Mouse (Mus musculus) midbrain, embryonic 11.5 days (tissue): ENCODE measurements around the gene Cars2. TPM values are rescaled to one million over a fixed set of nuclear protein-coding genes. Genes with fewer than 3 reads are reported as not detected.
"Not testable (repeated sequence)": the region's sequence is repeated elsewhere in the genome, so short reads cannot be mapped to it uniquely, and the experiment has no call there.

Experiments used
- ATAC-seq: fragments of 200-750 bp; cut with Nextera tagmentation; 2 replicates; pipeline ENCODE4 v1.8.0; 2017; ENCODE audit warnings: moderate TSS enrichment, moderate library complexity; ENCODE audit not compliant: low FRiP score
- DNase-seq: peaks from one replicate; pipeline ENCODE4 v3.0.0; 2015; ENCODE audit warnings: low spot score; ENCODE audit errors: missing footprints
- H3K27ac ChIP-seq: fragments of 300-500 bp; sonication (generic); 2 replicates; pipeline ENCODE4 v1.5.1; 2014; ENCODE audit warnings: low read depth, low read length
- H3K27me3 ChIP-seq: fragments of 300-500 bp; sonication (generic); 2 replicates; pipeline ENCODE4 v1.6.1; 2014; ENCODE audit warnings: mild to moderate bottlenecking, low read length, moderate library complexity, mixed read lengths; ENCODE audit not compliant: control insufficient read depth, insufficient read depth
- H3K36me3 ChIP-seq: fragments of 300-500 bp; sonication (generic); 2 replicates; pipeline ENCODE4 v1.6.1; 2014; ENCODE audit warnings: mild to moderate bottlenecking, low read length, moderate library complexity, mixed read lengths; ENCODE audit not compliant: control insufficient read depth, insufficient read depth
- H3K4me1 ChIP-seq: fragments of 300-500 bp; sonication (generic); 2 replicates; pipeline ENCODE4 v1.6.1; 2014; ENCODE audit warnings: low read length; ENCODE audit not compliant: control insufficient read depth, insufficient read depth
- H3K4me2 ChIP-seq: fragments of 300-500 bp; sonication (generic); 2 replicates; pipeline ENCODE4 v1.6.1; 2014; ENCODE audit warnings: mild to moderate bottlenecking, moderate library complexity
- H3K4me3 ChIP-seq: fragments of 300-500 bp; sonication (generic); 2 replicates; pipeline ENCODE4 v1.5.1; 2014; ENCODE audit warnings: low read depth, low read length
- H3K9ac ChIP-seq: fragments of 300-500 bp; sonication (generic); 2 replicates; pipeline ENCODE4 v1.6.1; 2014; ENCODE audit warnings: low read length
- H3K9me3 ChIP-seq: fragments of 300-500 bp; sonication (generic); 2 replicates; pipeline ENCODE4 v1.6.1; 2016; ENCODE audit warnings: low read length; ENCODE audit not compliant: control insufficient read depth
- WGBS: fragments of 180-500 bp; shearing (Covaris S2); extraction: QIAGEN DNeasy Blood & Tissue Kit; methylation state at CpG from one replicate; pipeline ENCODE4 v1.1.7; 2014; 5-methylcytosine and 5-hydroxymethylcytosine counted together
- polyA plus RNA-seq: library from polyadenylated mRNA; unstranded; fragments of >200 nt; fragmentation: Nextera tagmentation; extraction: Ambion mirVana; gene quantifications from 2 replicates; pipeline ENCODE4 v1.2.1, GENCODE M21; 2014

The Cars2 gene
- polyA plus RNA-seq, 1 experiment from 2014 or later, result 20.3 TPM

DNA sequence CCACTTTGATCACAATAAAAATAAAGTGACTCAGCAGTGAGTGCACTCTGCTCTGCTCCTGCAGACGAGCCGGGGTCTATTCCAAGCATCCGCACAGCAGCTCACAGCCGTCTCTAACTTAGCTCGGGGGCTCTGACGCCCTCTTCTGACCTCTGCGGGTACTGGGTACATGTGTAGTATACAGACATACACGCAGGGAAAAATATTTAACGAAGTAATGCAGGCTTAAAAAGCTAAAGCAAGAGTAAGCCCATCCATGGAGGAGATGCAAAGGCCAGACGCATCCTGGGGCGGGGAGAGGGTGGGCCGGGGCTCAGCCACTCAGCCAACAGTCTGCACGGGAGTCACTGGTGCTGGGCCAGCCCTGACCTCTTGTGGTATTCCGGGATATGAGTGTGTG is 44.5 kb downstream of the Cars2 start:
- WGBS, result 83% methylated on average over 14 of the region's 14 CpGs
- no peaks in the 10 kb centered on the region for H3K27me3 ChIP-seq
- H3K4me2 ChIP-seq, result no peak overlapping the region

GRCm38 (mm10) chr8:11503476-11504232 is 46.9 kb downstream of the Cars2 start:
- Histone ChIP-seq H3K27ac (no peak overlapping the region), H3K4me2 (no peak overlapping the region), H3K36me3 (peaks cover 30% of the 10 kb centered on the region), H3K4me3 (no peak overlapping the region), H3K9me3 (no peaks in the 10 kb centered on the region), H3K9ac (no peak overlapping the region), H3K4me1 (no peaks in the 10 kb centered on the region), H3K27me3 (no peaks in the 10 kb centered on the region)
- 89% methylated on average over 13 of the region's 13 CpGs for WGBS
- no peak for DNase-seq
- no peak for ATAC-seq

More for the DNA sequence above, 44.5 kb downstream of the Cars2 start:
- Histone ChIP-seq H3K36me3 (peaks cover 46% of the 10 kb centered on the region), H3K4me1 (no peaks in the 10 kb centered on the region), H3K9ac (no peak overlapping the region), H3K4me3 (no peak overlapping the region), H3K9me3 (no peaks in the 10 kb centered on the region), H3K27ac (no peak overlapping the region)
- peak; percentile 73 for DNase-seq
- ATAC-seq, result no peak

GRCm38 (mm10) chr8:11498786-11499485 is 51.6 kb downstream of the Cars2 start:
- no peaks in the 10 kb centered on the region for H3K9me3 ChIP-seq
- H3K27ac ChIP-seq, result no peak overlapping the region
- H3K36me3 ChIP-seq, result peaks cover 7% of the 10 kb centered on the region
- no peak overlapping the region for H3K4me3 ChIP-seq
- H3K4me2 ChIP-seq, result no peak overlapping the region
- H3K4me1 ChIP-seq, result peaks cover 7% of the 10 kb centered on the region; the same call in 1 of the 2 replicates
- H3K9ac ChIP-seq, result no peak overlapping the region
- DNase-seq (peak; percentile 45), ATAC-seq (no peak)
- H3K27me3 ChIP-seq, result no peaks in the 10 kb centered on the region; the same call in 1 of the 2 replicates
- 92% methylated on average over 4 of the region's 4 CpGs for WGBS

GRCm38 (mm10) chr8:11498281-11498680 is 52.3 kb downstream of the Cars2 start:
- Histone ChIP-seq H3K4me1 (peaks cover 7% of the 10 kb centered on the region; the same call in 1 of the 2 replicates), H3K36me3 (peaks cover 3% of the 10 kb centered on the region), H3K27ac (no peak overlapping the region), H3K4me2 (peak overlapping the region; percentile 52), H3K4me3 (peak overlapping the region; percentile 75), H3K9ac (peak overlapping the region; percentile 78; the same call in 1 of the 2 replicates), H3K9me3 (no peaks in the 10 kb centered on the region), H3K27me3 (no peaks in the 10 kb centered on the region; the same call in 1 of the 2 replicates)
- WGBS, result 80% methylated on average over 12 of the region's 12 CpGs
- DNase-seq (peak; percentile 66), ATAC-seq (no peak)

GRCm38 (mm10) chr8:11497017-11497990 is 53.3 kb downstream of the Cars2 start, which contains the start of gene Naxd:
Gene Naxd, plus strand, starts transcription at chr8:11497506.
- ATAC-seq (peak; percentile 98), DNase-seq (peak; percentile 97)
- no peaks in the 10 kb centered on the region; the same call in 1 of the 2 replicates for H3K27me3 ChIP-seq
- peaks cover 7% of the 10 kb centered on the region; the same call in 1 of the 2 replicates for H3K4me1 ChIP-seq
- peak within 1 kb of the TSS; percentile 78 for H3K9ac ChIP-seq
- peak within 1 kb of the TSS; percentile 52 for H3K4me2 ChIP-seq
- no peaks in the 10 kb centered on the region for H3K9me3 ChIP-seq
- no peaks in the 10 kb centered on the region; the same call in none of the 2 replicates for H3K36me3 ChIP-seq
- WGBS, result 4% methylated on average over 73 of the region's 73 CpGs
- H3K27ac ChIP-seq, result no peak within 1 kb of the TSS
- H3K4me3 ChIP-seq, result peak within 1 kb of the TSS; percentile 75

DNA sequence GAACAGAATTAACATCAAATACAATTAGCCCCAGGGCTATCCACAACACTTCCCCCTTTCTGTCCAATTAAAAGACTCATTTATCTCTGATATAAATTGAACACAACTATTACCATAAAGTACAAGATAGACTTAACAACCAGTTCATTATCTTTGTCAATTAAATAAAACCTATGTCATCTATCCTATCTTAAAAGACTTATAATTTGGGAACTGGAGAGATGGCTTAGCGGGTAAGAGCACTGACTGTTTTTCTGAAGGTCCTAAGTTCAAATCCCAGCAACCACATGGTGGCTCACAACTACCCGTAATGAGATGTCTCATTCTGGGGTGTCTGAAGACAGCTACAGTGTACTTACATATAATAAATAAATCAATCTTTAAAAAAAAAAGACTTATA is 58.2 kb downstream of the Cars2 start:
- not testable (repeated sequence) for H3K4me2 ChIP-seq, ATAC-seq, H3K27me3 ChIP-seq, DNase-seq, H3K4me3 ChIP-seq, H3K9ac ChIP-seq, H3K27ac ChIP-seq, H3K36me3 ChIP-seq, H3K4me1 ChIP-seq, H3K9me3 ChIP-seq
- WGBS, result 81% methylated on average over 2 of the region's 2 CpGs

DNA sequence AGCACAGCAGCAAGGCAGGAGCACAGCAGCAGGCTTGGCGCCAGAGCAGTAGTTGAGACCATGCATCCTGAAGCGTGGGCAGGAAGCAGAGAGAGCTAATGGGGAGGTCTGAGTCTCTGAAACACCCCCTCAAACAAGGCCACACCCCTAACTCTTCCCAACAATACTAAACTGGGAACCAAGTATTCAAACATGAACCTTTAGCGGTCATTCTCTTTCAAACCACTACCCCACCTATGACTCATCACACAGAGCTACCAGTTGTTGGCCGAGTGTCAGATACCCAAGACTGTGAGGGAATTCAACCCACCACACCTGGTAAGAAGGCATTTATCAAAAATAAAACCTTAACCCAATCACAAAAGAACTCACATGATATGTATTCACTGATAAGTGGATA is 63.4 kb downstream of the Cars2 start:
- no peak for ATAC-seq
- H3K9me3 ChIP-seq, result no peaks in the 10 kb centered on the region
- H3K36me3 ChIP-seq, result no peaks in the 10 kb centered on the region
- H3K4me2 ChIP-seq, result no peak overlapping the region
- no peak overlapping the region for H3K27ac ChIP-seq
- peak; percentile 17 for DNase-seq
- H3K27me3 ChIP-seq, result no peaks in the 10 kb centered on the region; the same call in 1 of the 2 replicates
- no peak overlapping the region for H3K9ac ChIP-seq
- no peak overlapping the region for H3K4me3 ChIP-seq
- 91% methylated on average over 4 of the region's 4 CpGs for WGBS
- no peaks in the 10 kb centered on the region for H3K4me1 ChIP-seq

DNA sequence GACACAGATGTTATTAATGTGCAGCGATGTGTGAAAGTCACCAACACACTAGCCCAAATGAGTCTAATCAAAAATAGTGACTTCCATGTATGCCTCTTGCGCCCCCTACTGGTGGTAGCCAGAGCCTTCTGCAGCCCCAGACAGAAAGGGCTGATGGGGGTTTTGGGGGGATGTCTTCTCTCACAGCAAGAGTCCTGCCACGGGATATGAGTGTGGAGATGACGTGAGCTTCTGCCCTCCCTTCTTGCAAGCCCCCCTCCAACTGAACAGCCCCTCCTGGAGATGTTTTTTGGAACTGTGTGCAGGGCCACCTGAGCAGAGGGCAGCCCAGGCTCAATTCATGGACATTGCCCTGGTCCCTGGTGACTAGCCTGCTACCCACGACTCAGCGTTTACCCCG is 64.4 kb downstream of the Cars2 start:
- no peaks in the 10 kb centered on the region for H3K4me1 ChIP-seq
- H3K27me3 ChIP-seq, result no peaks in the 10 kb centered on the region; the same call in 1 of the 2 replicates
- no peak overlapping the region for H3K27ac ChIP-seq
- H3K9me3 ChIP-seq, result no peaks in the 10 kb centered on the region
- peak; percentile 96 for DNase-seq
- no peak overlapping the region for H3K4me3 ChIP-seq
- no peaks in the 10 kb centered on the region for H3K36me3 ChIP-seq
- 0 out of 2 replicates have a peak, but pooled peaks have one; percentile 14 for ATAC-seq
- 21% methylated on average over 7 of the region's 7 CpGs for WGBS
- H3K4me2 ChIP-seq, result no peak overlapping the region
- H3K9ac ChIP-seq, result no peak overlapping the region
